Mouse (Mus musculus) monocyte, adult 2 months (primary cell): ENCODE results near the gene Slmap.

ENCODE experiments used
- DNase-seq, 2 experiments: peaks; one replicate each; pipeline ENCODE4 v3.0.0; 2022; ENCODE audit warnings: low spot score in 2 of 2, low read depth in 1 of 2

The Slmap gene

GRCm38 (mm10) chr14:26477738-26478137 is 57.0 kb downstream of the Slmap start:
- no peak for DNase-seq

- no peak for DNase-seq
Observed at GRCm38 (mm10) chr14:26476391-26476790, 58.3 kb downstream of the Slmap start.

GRCm38 (mm10) chr14:26467974-26468373 is 66.8 kb downstream of the Slmap start:
- DNase-seq = no peak

DNA sequence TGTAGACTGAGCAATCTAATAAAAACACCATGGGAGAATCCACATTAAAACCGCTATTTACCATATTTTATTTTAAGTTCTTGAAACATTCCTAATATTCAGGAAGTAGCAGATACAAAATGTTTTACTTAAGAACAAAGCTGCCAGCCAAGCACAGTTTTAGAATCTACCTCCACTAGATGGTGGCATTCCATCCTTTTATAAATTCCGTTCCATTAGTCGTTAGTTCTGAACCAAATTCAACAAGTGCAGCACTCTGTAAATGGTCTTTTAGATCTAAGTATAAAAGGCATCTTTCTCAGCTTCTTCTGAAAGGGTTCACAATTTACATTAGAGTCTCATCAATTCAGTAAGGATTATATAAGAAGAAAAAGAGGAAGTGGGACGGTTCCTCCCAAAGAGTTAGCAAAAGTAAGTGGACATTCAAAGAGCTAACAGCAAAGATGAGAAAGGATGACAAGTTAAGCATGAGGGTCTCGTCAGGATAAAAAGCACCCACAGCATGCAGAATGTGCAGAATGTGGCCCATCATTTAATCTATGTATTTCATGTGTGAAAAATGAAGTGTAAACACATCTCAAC is 68.1 kb downstream of the Slmap start:
- DNase-seq = no peak

- DNase-seq = no peak
Observed at GRCm38 (mm10) chr14:26465898-26466297, 68.8 kb downstream of the Slmap start.

DNA sequence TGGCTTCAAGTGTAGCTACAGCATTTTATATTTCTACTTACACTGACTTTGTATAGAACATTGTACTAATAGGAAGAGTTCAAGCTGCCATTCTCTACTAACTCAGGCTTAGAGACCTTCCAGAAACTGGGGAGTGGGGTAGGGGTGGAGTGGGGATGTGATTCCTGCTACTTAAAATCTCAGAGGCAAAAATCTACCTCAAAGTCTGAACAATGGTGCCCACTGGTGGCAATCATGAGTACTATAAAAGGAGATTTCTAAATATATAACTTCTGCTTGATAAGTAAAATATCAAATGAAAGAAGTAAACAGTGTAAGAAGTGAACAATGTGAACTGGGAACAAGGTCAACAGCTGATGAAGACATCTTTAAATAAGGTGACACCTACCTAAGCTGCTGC is 75.2 kb downstream of the Slmap start:
- no peak for DNase-seq

GRCm38 (mm10) chr14:26454851-26455250 is 79.9 kb downstream of the Slmap start:
- no peak for DNase-seq

DNA sequence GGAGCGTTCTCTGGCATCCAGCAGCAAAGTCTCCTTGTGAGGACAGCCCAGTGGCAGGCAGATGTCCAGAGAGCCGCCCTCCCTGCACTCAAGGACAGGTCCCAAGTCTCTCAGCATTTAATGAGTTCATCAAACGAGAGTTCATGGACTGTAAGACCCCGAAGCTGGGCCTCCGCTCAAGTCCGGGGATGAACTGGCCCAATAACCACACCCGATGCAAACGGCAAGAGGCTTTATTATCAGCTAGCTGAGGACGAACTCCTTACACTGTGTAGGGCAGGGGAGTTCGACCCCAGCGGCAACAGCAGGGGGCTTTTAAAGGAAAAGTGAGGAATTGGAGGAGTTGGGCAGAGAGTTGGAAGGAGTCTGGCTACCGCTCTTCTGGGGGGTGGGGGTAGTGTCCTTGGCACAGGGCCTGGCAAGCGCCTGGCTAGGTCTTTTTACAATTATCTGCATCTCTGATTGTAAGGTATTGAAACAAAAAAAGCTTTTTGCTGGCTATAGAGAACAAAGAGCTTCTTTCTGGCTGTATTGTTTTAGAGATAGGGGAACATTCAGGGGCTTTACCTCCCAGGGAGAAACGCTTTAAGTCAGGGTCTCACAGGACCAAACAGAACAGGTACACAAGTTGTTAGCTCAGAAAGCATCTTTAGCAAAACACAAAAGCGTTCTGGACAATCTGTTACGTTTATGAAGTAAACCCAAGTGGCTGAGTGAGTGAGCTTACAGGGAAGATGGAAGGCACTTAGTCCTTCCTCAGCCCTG is 84.5 kb downstream of the Slmap start:
- no peak for DNase-seq

DNA sequence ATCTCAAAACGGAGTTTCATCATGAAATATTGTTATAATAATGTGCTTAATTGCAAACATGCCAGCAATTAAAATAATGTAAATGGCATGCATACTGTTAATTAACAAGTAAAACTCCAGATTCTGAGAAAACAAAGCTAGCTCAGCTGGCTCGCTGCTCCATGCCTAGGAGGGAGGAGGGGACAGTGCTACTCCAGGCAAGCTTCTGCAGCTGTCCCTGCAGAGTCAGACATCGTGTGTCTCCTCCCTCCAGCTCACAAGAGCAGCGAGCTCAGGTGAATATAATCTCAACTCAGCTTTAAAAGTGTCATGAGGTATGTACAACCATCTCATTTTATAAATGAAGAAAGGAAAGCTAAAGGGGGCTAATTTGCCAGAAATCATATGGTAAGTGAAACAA is 86.2 kb downstream of the Slmap start:
- DNase-seq = no peak

- DNase-seq = no peak
Observed at GRCm38 (mm10) chr14:26447223-26447622, 87.5 kb downstream of the Slmap start.

- DNase-seq = no peak
Observed at GRCm38 (mm10) chr14:26446538-26446937, 88.2 kb downstream of the Slmap start.

- DNase-seq = no peak
Observed at GRCm38 (mm10) chr14:26442534-26442933, 92.2 kb downstream of the Slmap start.

DNA sequence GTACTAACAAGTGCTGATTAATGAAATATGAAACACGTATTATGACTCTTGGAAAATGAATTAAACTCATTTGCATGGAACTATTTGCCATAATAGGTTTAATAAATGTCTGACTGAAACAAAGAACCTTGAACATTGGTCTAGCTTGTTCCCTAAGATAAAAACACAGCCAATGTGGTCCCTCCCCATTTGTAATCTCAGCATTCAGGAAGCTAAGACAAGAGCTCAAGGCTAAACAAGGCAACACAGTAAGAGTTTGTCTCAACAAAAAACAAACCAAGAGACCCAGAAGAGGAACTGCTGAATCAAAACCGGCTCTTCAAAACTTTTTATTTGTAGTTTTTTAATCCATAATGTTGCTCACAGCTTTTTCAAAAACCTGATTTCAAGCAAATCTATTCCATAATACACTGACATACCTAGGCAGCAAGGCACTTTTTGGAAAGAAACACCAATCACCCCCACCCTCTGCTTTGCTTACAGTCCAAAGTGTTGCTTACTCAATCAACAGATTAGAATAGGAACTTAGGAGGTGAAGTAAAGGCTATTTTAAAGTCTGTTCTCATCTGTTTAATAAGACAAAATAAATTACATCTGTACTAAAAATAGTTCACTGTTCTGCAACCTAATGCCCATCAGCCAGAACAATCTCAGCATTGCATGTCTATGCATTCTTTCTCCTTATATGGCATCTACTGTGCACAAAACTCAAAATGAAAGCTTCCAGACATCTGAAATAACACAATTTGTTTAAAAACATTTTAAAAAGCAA is 93.5 kb downstream of the Slmap start:
- DNase-seq = no peak

DNA sequence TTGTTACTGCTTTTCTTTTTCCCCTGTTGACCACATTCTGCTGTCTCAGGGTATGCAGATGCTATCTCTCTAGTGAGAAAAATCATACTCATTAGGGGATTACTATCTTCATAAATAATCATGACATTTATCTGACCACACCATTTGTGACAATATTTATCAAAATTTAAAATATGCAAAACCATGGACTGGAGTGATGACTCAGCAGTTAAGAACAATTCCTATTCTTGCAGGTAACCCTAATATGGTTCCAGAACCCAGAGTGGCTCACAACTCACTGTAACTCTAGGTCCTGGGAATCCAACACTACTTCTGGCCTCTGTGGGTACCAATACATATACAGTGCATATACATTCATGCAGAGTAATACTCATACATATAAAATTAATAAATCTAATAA is 94.7 kb downstream of the Slmap start:
- DNase-seq = no peak

- DNase-seq = no peak
Observed at GRCm38 (mm10) chr14:26437771-26438170, 97.0 kb downstream of the Slmap start.

GRCm38 (mm10) chr14:26436304-26436703 is 98.4 kb downstream of the Slmap start:
- DNase-seq = no peak

- no peak for DNase-seq
Observed at GRCm38 (mm10) chr14:26432320-26432719, 102.4 kb downstream of the Slmap start.

DNA sequence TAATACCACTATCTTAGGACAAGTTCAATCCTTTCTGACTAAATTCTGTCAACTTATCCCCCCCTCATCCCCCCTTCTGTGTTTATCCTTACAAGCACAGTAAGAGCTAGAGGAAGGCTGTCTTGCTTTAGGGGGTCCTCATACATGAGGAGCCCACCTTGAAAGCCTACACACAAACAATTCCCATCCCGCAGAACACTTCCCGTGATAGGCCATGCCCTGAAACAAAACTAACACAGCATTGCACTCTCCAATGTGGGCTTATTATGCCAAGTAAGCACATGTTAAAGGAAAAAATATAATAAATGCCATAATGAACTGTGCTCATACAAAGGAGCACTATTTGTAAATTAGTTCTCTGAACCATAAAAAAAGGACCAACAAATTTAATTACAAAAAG is 102.8 kb downstream of the Slmap start:
- DNase-seq = no peak

DNA sequence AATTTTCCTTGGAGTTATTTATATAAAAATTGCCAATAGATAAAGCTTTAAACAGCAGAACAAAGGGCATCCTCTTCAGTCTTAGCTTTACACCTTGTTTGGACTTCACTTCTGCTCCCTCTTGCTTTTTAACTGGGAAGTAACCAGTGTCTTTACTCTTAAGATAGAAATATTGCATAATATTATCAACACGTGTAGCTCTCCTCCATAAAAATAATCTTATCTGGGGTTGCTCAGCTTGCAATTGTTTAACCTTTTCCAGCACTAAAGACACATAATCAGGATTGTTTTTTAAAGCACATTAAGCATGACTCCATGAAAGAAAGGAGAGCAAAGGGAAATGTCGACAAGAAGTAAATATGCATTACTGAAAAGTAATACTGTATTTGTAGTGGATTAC is 114.5 kb downstream of the Slmap start:
- no peak for DNase-seq

DNA sequence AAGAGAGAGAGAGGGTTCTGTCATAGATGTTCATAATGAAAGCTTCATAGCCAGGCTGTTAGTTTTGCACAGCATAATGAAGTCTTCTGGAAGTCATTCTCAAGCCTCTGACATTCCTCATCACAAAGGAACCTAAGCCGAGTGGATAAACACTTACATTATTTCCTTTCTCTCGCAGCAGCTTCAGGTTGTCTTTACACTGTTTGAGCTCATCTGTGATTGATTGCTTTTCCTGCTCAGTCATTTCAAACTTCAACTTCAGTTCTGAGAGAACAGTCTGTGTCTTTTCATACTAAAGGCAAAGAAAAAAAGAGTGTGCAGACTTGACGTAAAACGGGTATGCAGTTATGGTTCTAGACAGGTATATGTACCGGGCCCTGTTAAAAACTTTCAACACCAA is 116.8 kb downstream of the Slmap start:
- DNase-seq = no peak

- DNase-seq = no peak
Observed at GRCm38 (mm10) chr14:26417088-26417487, 117.6 kb downstream of the Slmap start.

GRCm38 (mm10) chr14:26413581-26413980 is 121.2 kb downstream of the Slmap start:
- no peak for DNase-seq
